Mouse (Mus musculus): ENCODE results near the gene Ptma. TPM values are rescaled to one million over a fixed set of nuclear protein-coding genes. Genes with fewer than 3 reads are reported as not detected.
A peak's percentile ranks its signal among the peaks of the same experiment; 100 is the strongest.
"Not testable (repeated sequence)": the region's sequence is repeated elsewhere in the genome, so short reads cannot be mapped to it uniquely, and the experiment has no call there.

The Ptma gene
- total RNA-seq, 4 experiments from 2014 or later = 448 to 514 (median 510) TPM

DNA sequence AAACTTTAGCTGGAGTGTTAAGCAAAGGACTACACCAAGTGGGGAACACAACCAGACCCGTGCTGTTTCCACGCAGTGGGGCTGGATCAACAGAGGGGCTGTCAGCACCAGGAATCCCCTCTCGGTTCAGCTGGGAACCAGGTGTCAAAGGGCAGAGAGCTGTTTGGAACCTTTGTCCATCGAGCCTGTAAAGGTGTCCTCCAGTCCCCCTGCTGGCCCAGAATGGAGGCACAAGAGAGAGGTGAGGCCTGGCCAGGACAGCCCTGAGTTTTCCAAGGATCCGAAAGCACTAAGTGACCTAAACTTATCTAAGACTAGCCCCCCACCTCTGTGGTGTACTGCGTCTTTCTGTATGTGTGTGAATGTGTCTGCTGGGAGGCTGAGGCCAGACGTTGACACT, 6.2 kb upstream of the Ptma start:
- no peak for DNase-seq

DNA sequence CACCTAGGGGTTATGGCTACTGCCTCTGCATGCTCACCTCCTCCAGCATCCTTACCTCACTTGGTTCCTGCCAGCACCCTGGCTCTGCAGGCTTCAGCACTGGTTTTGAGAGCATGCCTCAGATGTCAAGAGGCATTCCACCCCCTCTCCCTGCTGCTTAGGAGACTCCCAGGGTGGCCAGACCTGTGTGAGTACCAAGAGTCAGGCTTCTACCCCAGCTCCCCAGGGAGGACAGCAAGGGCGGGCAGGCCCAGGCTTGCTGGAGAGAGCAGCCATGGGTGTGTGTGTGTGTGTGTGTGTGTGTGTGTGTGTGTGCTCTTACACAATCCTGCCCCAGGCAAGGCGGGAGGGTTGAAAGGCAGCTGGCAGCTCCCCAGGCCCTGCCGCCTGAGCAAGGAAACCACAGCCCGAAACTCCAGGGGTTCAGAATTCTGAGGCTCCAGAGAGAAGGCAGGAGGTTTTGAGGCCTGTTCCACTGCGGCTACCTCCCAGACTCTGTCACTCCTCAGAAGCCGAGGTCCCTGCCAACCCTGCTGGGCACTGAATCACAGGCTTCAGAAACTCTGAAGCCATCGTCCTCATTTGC, 4.1 kb upstream of the Ptma start:
- DNase-seq = no peak

DNA sequence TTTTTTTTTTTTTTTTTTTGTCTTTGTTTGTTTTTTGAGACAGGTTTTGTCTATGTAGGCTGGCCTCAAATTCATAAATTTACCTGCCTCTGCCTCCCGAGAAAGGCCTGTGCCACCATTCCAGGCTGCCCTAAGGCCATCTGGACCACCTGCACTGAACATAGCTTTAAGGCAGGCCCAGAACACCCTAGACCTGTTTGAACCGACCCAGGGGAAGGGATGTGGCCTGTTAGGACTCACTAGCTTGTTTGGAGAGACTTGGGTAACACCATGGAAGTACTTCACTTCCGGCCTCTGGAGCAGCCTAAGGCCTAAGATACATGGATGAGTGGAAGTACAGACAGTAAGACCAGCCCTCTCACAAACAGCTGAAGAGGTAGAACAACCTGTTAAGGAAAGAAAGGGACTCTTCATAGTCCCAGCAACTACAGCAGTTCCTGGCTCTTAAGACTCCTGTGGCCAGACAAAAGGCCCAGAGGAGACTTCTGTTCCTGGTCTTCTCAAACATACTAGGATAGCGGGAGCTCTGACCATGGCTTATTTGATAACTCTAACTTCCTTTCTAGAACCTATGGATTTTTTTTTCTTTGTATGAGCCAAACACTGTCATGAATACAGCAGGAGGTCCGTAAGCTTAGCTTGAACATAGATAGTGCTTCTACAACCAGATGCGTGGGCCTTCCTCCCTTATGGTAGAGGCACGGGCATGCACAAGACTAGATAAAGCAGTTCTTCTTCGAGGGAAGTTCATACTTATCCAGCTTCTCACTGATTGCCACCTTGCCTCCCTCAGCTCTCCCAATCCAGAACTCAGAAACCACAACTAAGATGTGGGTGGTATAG, 2.5 kb upstream of the Ptma start:
- DNase-seq = no peak

DNA sequence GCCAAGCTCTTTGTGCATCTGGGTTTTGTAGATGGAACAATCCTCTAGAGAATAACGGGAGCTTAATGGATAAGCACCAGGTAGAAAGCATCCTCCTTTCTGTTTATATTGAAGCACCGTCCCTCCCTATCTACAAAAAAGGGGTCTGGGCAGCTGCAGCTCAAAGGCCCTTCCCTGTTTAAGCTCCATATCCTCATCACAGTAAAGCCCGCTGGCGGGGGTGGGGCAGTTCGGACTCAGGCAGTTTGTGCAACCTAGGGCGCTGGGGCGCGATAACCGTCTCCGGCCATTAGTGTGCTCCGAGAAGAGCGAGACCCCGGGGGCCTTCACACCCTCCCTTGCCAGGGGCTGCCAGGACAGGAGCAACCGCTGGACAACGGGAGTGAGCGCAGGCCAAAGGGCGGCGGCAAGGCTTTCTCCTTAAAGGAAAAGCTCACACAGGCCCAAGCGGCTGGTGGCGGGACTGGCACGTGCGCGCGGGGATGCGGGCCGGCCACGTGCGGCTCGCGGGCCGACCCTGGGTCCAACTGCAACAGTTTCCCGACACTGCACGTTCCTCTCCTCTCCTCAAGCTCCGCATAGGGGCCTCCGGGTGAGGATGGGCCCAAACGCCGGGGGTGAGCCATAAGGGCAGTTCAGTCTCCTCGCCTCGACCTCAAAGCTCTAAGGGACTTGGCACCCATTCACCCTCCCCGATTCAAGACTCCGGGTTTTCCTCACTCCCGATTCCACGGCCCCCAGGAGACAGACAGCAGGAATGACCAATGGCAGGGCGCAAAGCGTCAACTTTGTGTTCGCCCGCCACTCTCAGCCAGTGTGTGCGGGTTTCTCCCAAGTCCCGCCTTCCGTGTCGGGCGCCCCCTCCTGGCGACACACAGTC, 1.7 kb upstream of the Ptma start:
- peak; percentile 99 for DNase-seq

DNA sequence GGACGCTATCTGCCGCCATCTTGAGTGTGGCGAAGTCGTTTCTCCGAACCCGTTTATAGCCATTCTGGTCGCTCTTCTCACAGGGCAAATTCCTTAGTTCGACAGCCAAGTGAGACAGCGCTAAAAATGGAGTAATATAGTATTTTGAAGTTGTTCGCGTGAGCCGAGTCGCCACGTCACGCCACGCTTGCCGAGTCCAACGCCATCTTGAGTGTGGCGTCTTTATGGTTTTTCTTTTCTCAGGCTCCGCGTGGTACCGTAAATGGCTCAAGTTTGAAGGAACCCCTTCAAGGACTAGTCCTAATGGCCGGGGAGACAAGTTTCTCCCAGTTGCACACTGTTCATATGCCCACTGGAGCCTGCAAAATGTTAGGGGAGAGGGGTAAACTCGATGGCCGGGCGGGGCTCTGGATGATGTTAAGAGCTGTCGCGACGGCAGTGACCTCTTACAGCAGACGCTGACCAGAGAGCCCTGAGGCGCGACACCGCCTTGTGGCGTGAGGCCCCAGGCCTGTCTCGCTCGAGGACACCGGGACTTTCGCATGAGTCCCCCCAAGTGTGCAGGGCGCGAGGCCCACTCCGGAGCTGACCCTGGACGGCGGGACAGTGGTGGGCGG, 919 bp upstream of the Ptma start:
- DNase-seq = no peak

DNA sequence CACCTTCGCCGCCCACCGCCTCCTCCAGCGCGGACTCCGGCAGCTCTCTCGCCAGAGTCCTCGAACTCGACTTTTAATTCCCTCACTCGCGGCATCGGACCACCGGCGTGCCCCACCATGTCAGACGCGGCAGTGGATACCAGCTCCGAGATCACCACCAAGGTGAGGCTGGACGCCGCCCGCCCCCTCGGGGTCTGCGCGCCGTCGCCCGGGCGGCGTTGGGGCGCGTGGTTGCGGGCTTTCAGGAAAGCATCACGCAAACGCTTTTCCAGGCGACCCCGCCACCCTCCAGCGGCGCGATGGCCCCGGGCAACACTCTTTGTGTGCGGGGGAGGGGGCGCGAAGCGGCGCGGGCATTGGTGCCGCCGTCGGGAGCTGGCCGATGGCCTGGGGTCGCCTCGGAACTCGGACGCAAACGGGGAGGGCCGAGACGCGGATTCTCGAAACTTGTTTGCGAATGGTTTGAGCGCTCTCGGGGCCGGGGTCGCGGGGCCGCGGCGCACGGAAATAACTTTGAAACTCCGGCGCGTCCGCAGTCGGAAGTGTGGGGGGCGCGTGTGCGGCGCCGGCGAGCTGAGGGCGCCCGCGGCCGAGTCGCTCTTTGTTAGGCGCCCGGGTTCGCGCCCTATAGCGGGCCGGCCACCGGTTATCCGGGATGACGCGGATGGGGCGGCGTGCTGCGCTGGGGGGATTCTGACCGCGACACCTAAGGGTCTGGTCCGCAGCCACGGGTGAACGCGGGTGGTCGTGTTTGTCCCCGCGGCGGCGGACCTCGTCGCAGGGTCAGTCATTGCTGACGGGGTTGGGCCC, 468 bp downstream of the Ptma start:
- DNase-seq = no peak

DNA sequence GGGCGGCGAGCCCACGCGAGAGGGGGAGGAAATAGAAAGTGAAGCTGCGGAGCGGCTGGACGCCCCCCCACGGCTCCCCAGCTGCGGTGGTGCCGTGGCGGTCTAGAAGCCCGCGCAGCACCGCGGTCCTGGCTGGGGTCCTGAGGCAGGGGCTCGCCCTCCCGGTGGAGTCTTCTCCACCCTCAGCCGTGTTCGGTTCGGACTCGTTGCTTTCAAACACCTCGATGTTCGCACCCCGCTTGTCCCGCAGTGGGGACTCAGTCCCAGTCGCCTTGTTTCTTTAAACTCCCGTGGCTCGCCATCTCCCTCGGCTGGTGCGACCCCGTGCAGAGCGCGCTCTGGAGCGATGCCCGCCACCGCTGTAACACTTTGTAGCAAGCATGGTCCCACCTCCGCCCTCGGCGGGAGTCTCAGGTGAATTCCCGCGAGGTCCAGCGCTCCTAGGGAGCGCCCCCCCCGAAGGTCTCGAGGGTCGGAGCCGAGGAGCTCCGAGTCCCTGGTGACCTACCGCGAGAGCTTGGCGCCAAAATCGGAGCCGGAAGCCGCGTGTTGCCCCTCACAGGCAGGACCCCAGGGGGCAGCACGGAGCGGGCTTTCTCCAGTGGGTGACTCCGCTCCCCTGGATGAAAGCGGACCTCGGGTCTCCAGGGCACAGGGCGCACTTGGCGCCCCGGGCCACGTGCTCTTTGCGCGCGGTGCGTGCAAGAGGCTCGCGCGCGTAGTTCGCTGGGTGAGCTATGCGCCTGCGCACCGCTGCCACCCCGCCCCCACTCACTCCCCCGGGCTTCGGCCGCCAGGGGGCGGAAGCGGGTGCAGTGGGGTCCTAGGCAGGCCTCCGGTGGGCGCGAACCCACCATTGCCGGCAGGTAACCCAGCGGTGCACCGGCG, 1.3 kb downstream of the Ptma start:
- DNase-seq = peak; percentile 86

DNA sequence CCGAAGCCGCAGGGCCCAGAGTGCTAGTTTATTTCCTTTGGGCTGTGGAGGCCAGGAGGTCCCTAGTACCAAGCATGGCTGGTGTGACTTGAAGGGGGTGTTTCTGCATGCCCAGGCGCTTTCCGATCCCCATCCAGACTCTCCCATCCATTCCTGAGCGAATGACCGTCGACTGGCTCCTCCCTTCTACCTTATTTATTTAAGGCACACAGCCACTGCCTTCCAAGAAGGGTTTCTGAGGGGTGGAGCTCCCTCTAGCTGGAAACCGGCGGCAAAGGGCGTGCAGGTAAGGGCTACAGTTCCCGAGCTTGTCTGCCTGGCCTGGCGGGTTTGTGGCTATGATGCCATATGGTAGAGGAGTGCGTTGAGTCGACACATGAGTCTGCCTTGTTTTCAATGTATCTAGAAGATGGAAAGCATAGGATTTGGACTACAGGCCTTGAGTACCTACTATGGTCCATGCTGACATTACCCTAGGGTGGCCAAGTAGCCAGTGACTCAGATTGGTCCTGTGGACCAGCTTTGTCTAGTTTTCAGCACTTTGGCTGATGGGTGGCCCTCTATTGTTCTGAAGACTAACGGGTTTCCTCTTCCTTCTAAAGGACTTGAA, 2.1 kb downstream of the Ptma start:
- peak; percentile 56 for DNase-seq

DNA sequence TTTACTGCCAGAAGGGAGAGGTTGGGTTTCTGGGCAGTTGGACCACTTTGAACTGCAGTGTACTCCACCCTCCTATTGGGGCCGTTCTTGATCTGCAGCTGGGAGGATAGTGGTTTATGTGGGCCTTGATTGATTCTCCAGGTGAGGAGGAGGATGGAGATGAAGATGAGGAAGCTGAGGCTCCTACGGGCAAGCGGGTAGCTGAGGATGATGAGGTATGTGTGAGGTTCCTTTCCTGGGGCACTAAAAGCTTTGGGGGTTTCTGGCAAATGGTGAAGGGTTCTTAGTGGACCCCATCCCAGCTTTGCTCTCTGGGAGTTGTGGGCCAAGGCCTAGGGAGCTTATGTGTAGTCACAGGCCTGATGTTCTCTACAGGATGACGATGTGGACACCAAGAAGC, 3.1 kb downstream of the Ptma start:
- no peak for DNase-seq

DNA sequence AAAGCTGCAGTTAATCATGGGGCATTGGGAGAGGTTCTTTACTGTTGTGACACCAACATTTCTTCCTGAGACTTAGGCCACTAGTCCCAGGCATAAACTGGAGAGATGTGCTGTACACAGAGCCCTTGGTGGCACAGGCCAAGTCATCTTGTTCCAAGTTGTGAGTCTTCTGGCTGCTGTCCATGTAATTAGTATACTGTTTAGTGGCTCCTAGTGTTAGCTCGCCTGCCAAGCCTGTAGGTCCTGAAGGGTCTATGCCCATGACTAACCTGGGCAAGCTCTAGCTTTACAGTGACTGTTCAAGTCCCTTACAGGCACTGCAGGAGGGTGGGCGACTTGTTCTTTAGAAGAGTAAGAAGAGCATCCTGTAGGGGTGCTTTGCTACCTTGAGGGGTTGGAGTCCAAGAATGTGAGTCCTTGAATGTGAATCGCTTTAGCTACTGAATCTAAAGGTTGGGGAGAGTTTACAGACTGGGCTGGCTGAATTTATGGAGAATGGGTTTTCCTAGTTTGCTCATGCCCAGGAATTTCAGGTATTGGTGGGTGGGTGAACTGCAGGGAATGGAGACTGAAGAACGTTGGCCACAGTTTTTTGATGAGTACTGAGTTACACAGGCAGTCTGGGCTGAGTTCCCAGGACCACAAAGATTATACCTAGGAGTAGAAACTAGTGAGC, 4.5 kb downstream of the Ptma start:
- DNase-seq = no peak

DNA sequence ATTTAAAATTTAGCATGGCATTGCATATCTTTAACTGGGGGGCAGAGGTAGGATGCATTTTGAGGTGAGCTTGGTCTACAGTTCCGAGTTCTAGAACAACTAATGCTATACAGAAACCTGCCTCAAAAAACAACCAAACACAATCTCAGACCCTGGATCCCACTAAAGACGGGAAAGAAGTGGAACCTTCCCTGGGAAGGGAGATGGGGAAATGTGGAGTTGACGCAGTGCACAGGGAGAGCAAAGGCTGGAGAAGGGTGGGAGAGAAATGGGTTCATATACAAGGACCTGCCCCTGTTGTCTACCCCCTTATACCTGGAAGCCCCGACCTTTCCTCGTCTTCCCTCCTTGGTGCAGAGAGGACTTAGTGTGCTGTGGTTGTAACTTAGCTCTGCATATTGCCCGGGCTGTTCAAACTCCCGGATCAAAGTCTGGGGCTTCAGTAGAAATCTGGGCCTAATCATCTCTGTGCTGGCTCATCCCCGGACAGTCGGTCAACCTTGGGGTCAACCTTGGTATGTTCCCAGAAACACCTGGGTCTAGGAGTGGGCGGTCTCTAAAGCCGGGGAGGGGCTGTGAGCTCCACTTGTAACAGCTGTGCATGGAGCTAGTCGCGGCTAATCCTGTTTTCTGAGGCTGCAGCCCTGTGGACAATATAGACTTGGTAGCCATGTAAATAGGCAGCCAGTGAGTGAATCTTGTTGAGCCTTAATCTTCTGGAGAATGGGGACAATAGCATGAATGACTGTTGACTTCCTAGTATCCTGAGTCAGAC, 5.2 kb downstream of the Ptma start:
- no peak for DNase-seq

DNA sequence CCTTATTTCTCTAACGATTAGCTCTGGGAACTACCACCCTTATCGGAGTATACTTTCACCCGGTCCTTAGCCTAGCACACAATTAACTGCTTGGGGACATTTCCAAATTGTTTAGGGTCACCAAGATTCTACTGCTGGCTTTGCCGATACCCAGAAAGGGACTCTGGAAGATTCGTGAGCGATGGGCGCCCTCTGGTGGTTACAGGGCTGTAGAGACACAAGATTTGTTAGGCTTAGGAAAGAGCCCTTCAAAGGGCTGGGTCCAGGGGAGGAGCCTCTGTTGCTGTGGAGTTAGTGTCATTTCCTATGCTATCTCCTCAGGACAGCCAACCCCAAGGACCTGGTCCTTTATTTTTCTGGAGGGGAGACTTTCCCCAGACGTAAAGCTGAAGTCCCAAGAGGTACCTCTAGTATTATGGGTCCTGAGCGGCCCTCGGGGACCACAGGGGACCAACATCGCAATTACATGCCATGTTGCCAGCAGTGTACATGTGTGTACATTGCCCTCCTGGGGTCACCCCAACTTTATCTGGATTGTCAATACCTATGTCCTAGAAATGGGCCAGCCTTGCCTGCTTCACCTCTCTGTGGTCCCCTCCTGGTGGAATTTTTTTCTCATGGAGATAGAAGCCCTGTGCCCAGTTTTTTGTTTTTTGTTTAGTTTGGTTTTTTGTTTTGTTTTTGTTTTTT, 6.0 kb downstream of the Ptma start:
- DNase-seq = peak; percentile 84

DNA sequence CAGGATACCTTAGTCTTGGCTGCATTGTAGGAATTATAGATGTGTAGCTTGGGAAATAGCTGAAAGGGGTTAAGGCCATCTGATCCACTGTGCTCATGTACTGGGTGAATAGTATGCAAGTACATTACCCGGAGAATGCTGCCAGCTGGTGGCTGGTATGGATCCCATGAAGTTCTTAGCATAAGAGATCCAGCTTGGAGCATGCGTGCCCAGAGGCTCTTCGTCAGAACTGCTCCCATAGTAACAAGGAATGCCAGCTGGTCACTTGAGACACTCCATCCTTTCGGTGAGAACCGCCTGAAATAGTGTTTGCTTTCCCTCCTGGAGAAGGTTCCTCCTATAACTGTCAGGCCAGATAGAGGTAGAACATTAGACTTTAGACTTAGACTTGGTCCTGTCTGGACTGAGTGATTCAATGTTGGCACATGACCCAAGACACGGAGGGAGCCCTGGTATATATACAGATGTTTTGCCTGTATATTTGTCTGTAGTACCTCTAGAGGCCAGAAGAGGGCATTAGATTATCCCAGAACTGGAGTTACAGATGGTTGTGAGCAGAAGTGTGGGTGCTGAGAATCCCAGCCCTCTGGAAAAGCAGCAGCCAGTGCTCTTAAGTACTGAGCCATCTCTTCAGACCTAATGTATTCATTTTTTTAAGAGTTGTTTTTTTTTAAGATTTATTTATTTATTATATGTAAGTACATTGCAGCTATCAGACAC, 7.0 kb downstream of the Ptma start:
- DNase-seq = no peak

DNA sequence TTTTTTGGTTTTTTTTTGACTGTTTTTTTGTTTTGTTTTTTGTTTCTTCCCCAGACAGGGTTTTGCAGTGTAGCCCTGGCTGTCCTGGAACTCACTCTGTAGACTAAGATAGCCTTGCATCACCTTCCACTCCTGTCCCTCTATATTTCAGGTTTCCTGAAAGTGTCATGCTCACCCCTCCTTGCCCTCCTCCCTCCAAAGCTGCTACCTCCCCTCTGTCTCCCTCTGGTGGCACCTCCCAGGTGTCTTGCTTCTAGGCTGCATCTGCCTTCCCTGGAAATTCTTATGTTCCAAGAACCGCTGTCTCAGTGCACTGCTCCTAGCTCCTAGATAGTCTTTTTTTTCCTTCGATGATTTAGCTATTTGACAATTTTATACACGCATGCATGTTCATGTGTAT, 11.9 kb downstream of the Ptma start:
- no peak for DNase-seq

DNA sequence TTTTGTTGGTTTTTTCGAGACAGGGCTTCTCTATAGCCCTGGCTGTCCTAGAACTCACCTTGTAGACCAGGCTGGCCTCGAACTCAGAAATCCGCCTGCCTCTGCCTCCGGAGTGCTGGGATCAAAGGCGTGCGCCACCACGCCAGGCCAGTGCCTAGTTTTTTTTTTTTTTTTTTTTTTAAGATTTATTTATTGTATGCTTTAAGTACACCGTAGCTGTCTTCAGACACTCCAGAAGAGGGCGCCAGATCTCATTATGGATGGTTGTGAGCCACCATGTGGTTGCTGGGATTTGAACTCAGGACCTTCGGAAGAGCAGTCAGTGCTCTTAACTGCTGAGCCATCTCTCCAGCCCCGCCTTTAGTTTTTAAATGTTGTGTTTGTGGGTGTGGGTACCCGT, 13.1 kb downstream of the Ptma start:
- not testable (repeated sequence) for DNase-seq

DNA sequence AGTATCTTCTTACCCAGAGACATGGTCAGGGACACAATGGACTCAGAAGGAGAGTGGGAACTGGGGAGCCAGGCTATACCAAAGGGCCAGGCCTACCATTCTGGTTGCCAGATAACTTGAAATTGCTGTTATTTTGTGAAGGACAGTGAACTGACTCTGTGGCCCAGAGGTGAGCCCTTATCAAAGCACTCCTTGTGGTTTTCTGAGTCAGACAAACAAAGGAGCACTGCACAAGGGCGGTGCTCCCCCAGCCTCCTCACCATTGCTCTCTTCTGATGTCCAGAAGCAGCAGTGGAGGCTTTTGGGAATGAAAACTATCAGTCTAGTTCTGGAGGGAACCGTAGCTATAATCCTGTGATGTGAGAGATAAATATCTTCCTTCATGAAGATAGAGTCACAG, 16.1 kb downstream of the Ptma start:
- no peak for DNase-seq

DNA sequence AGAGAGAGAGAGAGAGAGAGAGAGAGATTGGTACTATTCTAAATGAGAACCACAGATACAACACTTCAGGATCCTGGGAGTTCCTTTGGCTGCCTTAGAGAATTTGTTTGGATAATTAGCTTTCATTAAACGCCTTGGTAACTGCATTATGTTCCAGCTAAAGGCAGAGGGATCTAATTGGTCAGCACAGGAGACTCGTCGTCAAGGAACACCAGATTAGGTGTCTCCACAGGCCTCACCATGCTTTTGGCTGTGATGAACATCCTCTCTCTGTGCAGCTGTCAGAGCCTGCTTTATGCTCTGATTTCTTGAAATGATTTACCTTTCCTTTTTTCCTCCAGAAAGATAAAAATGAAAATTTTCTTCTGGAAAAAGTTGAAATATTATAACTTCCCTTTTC, 20.3 kb downstream of the Ptma start:
- DNase-seq = no peak

DNA sequence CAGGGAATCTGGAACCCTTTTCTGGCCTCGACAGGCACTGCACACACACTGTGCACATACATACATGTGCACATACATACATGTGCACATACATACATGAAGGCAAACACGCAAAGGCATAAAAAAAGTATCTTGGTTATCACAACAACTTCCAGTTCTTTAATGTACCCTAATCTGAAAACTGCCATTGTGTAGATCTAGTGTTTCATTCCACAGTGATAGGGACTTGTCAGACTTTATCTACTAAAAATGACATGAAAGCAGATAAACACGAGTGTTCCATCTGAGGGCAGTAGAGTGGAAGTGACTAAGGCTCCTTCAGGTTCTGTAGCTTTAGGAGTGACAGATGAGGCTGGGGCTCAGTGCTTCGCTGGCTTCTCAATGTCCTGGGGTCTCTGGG, 24.8 kb downstream of the Ptma start:
- DNase-seq = no peak

Measured in adrenal gland, adult 8-10 months (tissue).